Mouse (Mus musculus) liver, embryonic 13.5 days (tissue): ENCODE measurements around the gene Ldhd. TPM values are rescaled to one million over a fixed set of nuclear protein-coding genes. Genes with fewer than 3 reads are reported as not detected.

Experiments used
- ATAC-seq: fragments of 200-750 bp; cut with Nextera tagmentation; 2 replicates; pipeline ENCODE4 v1.8.0; 2017; ENCODE audit warnings: low read depth, mild to moderate bottlenecking, moderate number of reproducible peaks, moderate library complexity
- DNase-seq: peaks from one replicate; pipeline ENCODE4 v3.0.0; 2022
- H3K27ac ChIP-seq: fragments of 300-500 bp; sonication (generic); 2 replicates; pipeline ENCODE4 v1.5.1; 2015; ENCODE audit warnings: moderate library complexity, mild to moderate bottlenecking, inconsistent platforms
- H3K27me3 ChIP-seq: fragments of 300-500 bp; sonication (generic); 2 replicates; pipeline ENCODE4 v1.6.1; 2015; ENCODE audit warnings: mild to moderate bottlenecking, inconsistent platforms
- H3K36me3 ChIP-seq: fragments of 300-500 bp; sonication (generic); 2 replicates; pipeline ENCODE4 v1.6.1; 2015; ENCODE audit warnings: mild to moderate bottlenecking, inconsistent platforms
- H3K4me1 ChIP-seq: fragments of 300-500 bp; sonication (generic); replicated peaks from 2 replicates; pipeline ENCODE4 v1.6.1; 2015; ENCODE audit warnings: inconsistent platforms
- H3K4me2 ChIP-seq: fragments of 300-500 bp; sonication (generic); 2 replicates; pipeline ENCODE4 v1.6.1; 2015; ENCODE audit warnings: inconsistent platforms, mild to moderate bottlenecking, moderate library complexity
- H3K4me3 ChIP-seq: fragments of 300-500 bp; sonication (generic); replicated peaks from 2 replicates; pipeline ENCODE4 v1.5.1; 2015; ENCODE audit warnings: mild to moderate bottlenecking, inconsistent platforms
- H3K9ac ChIP-seq: fragments of 300-500 bp; sonication (generic); 2 replicates; pipeline ENCODE4 v1.6.1; 2015; ENCODE audit warnings: mild to moderate bottlenecking, inconsistent platforms
- H3K9me3 ChIP-seq: fragments of 300-500 bp; sonication (generic); replicated peaks from 2 replicates; pipeline ENCODE4 v1.6.1; 2016; ENCODE audit warnings: inconsistent platforms
- WGBS: fragments of 180-500 bp; shearing (Covaris S2); methylation state at CpG from one replicate; pipeline ENCODE4 v1.1.7; 2015; ENCODE audit not compliant: insufficient replicate concordance; 5-methylcytosine and 5-hydroxymethylcytosine counted together
- polyA plus RNA-seq: library from polyadenylated mRNA; unstranded; fragments of >200 nt; fragmentation: Nextera tagmentation; extraction: Ambion mirVana; gene quantifications from 2 replicates; pipeline ENCODE4 v1.2.1, GENCODE M21; 2015

Gene Ldhd
- polyA plus RNA-seq, 1 experiment from 2014 or later = 0.10 TPM

DNA sequence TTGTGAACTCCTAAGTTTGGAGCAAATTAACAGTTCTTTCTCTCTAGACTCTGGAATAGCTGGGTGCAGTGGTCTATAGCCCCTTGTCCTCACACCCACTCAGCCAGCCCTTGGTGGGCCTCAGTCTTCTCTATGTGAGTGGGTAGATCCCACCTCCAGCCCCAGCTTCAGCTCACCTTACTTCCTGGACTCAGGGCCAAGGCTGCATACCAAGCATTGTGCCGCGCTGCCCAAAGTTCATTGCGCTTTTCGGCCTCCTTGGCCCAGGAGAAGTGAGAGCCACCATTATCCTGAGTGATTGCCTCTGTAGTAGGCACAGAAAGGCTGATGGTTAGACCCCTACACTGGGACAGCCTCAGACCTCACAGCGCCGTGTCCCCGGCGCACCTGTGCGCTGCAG is 2.3 kb downstream of the Ldhd start:
- Histone ChIP-seq H3K4me1 (peaks cover 19% of the 10 kb centered on the region), H3K4me2 (no peak overlapping the region), H3K27ac (no peak overlapping the region), H3K9me3 (no peaks in the 10 kb centered on the region), H3K4me3 (no peak overlapping the region), H3K36me3 (no peaks in the 10 kb centered on the region), H3K9ac (no peak overlapping the region), H3K27me3 (no peaks in the 10 kb centered on the region)
- ATAC-seq = no peak
- DNase-seq = no peak
- WGBS = 88% methylated on average over 9 of the region's 9 CpGs

DNA sequence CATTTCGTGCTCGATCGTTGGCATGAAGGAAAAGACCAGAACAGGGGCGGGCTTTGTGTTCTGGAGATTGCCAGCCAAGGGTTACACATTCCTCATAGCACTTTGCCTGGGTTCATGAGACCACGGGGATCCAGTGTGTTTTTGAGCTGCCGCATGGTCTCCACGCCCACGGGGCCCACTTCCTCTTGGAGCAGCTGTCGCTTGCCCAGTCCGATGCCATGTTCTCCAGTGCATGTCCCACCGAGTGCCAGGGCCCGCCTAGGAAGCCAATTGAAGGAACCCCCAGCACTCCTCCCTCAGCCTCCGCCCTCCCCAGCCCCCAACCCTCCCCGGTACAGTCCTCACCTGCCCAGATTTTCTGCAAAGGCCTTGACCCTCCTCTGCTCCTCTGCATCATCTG is 3.2 kb downstream of the Ldhd start:
- Histone ChIP-seq H3K4me2 (no peak overlapping the region), H3K27me3 (no peaks in the 10 kb centered on the region), H3K9me3 (no peaks in the 10 kb centered on the region), H3K27ac (no peak overlapping the region), H3K4me1 (peaks cover 19% of the 10 kb centered on the region), H3K9ac (no peak overlapping the region), H3K4me3 (no peak overlapping the region), H3K36me3 (peaks cover 1% of the 10 kb centered on the region; the same call in 1 of the 2 replicates)
- 72% methylated on average over 14 of the region's 14 CpGs for WGBS
- ATAC-seq = no peak
- DNase-seq = no peak

GRCm38 (mm10) chr8:111626528-111626820 is 3.7 kb downstream of the Ldhd start:
- no peaks in the 10 kb centered on the region for H3K27me3 ChIP-seq
- no peak overlapping the region for H3K9ac ChIP-seq
- 69% methylated on average over 8 of the region's 8 CpGs for WGBS
- peaks cover 19% of the 10 kb centered on the region for H3K4me1 ChIP-seq
- no peak for ATAC-seq
- no peak overlapping the region for H3K4me3 ChIP-seq
- H3K9me3 ChIP-seq = no peaks in the 10 kb centered on the region
- peaks cover 6% of the 10 kb centered on the region; the same call in 1 of the 2 replicates for H3K36me3 ChIP-seq
- no peak overlapping the region for H3K4me2 ChIP-seq
- DNase-seq = no peak
- H3K27ac ChIP-seq = no peak overlapping the region

GRCm38 (mm10) chr8:111625694-111626527 is 4.3 kb downstream of the Ldhd start:
- Histone ChIP-seq H3K36me3 (peaks cover 7% of the 10 kb centered on the region; the same call in 1 of the 2 replicates), H3K4me3 (no peak overlapping the region), H3K4me1 (peaks cover 19% of the 10 kb centered on the region), H3K27me3 (no peaks in the 10 kb centered on the region), H3K9me3 (no peaks in the 10 kb centered on the region), H3K27ac (no peak overlapping the region), H3K4me2 (no peak overlapping the region), H3K9ac (no peak overlapping the region)
- DNase-seq (peak; percentile 62), ATAC-seq (0 out of 2 replicates have a peak, but pooled peaks have one; percentile 25)
- WGBS = 31% methylated on average over 6 of the region's 6 CpGs

- H3K4me2 ChIP-seq = no peak overlapping the region
- no peak for DNase-seq
- WGBS = 79% methylated on average over 10 of the region's 10 CpGs
Observed at GRCm38 (mm10) chr8:111624853-111625221, 5.3 kb downstream of the Ldhd start.

GRCm38 (mm10) chr8:111624081-111624852 is 5.9 kb downstream of the Ldhd start:
- ATAC-seq (no peak), DNase-seq (no peak)
- Histone ChIP-seq H3K9me3 (no peaks in the 10 kb centered on the region), H3K27me3 (no peaks in the 10 kb centered on the region), H3K4me2 (no peak overlapping the region), H3K36me3 (peaks cover 7% of the 10 kb centered on the region; the same call in 1 of the 2 replicates), H3K4me1 (peaks cover 11% of the 10 kb centered on the region), H3K4me3 (no peak overlapping the region), H3K9ac (0 out of 2 replicates have a peak overlapping the region, but pooled peaks have one; percentile 13), H3K27ac (0 out of 2 replicates have a peak overlapping the region, but pooled peaks have one; percentile 19)
- WGBS = 63% methylated on average over 12 of the region's 12 CpGs

More at GRCm38 (mm10) chr8:111624853-111625221, 5.3 kb downstream of the Ldhd start:
- Histone ChIP-seq H3K36me3 (peaks cover 7% of the 10 kb centered on the region; the same call in 1 of the 2 replicates), H3K27ac (no peak overlapping the region), H3K4me1 (peaks cover 11% of the 10 kb centered on the region), H3K9ac (no peak overlapping the region), H3K4me3 (no peak overlapping the region), H3K9me3 (no peaks in the 10 kb centered on the region), H3K27me3 (no peaks in the 10 kb centered on the region)
- ATAC-seq = no peak

DNA sequence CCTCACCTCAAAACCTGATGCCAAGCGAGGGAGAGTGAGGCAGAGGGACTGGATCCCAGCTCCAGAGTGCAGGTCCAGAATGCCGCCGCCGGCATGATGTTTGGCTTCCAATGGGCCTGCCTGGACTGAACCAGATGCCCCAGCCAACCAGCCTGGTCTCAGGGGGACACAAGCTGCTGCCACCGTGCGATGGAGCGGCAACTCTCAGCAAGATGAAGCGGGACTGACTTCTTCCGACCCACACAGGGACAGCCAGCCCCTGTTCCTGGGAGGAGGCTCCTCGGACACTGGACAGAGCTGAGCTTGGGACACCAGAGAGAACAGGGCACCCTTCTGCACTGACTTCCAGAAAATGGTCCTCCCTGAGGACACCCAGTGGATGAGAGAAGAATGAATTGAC is 7.6 kb downstream of the Ldhd start:
- Histone ChIP-seq H3K27ac (no peak overlapping the region), H3K27me3 (no peaks in the 10 kb centered on the region), H3K9ac (no peak overlapping the region), H3K36me3 (peaks cover 7% of the 10 kb centered on the region; the same call in 1 of the 2 replicates), H3K4me1 (peaks cover 16% of the 10 kb centered on the region), H3K9me3 (no peaks in the 10 kb centered on the region), H3K4me3 (no peak overlapping the region), H3K4me2 (no peak overlapping the region)
- 88% methylated on average over 10 of the region's 10 CpGs for WGBS
- no peak for ATAC-seq
- DNase-seq = no peak

- peaks cover 16% of the 10 kb centered on the region for H3K4me1 ChIP-seq
- H3K27me3 ChIP-seq = no peaks in the 10 kb centered on the region
- H3K9ac ChIP-seq = no peak overlapping the region
- ATAC-seq (no peak), DNase-seq (no peak)
- no peaks in the 10 kb centered on the region for H3K9me3 ChIP-seq
- H3K27ac ChIP-seq = no peak overlapping the region
- 57% methylated on average over 3 of the region's 3 CpGs for WGBS
- peaks cover 7% of the 10 kb centered on the region; the same call in 1 of the 2 replicates for H3K36me3 ChIP-seq
- H3K4me2 ChIP-seq = no peak overlapping the region
- H3K4me3 ChIP-seq = no peak overlapping the region
Observed at GRCm38 (mm10) chr8:111622104-111622503, 8.1 kb downstream of the Ldhd start.

DNA sequence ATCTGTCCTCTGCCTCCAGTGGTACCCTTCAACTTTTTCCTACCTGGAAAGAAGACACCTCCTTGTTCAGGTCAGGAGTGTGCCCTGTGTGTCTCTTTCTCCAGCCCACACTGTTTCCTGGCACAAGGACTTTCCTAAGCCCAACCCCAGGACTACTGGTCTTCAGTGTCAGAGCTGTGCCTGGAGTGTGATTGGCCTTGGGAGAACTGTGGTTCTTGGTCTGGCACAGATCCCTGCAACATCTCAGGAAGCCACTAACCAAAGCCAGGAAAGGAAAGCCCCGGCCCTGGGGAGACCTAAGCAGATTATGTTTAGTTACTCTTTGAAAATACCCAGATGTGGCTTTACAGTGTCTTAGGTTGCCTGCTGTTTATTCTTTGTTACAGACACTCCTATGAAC is 10.2 kb downstream of the Ldhd start:
- Histone ChIP-seq H3K27ac (no peak overlapping the region), H3K9me3 (no peaks in the 10 kb centered on the region), H3K36me3 (peaks cover 7% of the 10 kb centered on the region; the same call in 1 of the 2 replicates), H3K4me1 (peaks cover 16% of the 10 kb centered on the region), H3K9ac (no peak overlapping the region), H3K4me3 (no peak overlapping the region), H3K4me2 (no peak overlapping the region), H3K27me3 (no peaks in the 10 kb centered on the region)
- WGBS = 39% methylated on average over 1 of the region's 1 CpGs
- DNase-seq (no peak), ATAC-seq (no peak)

GRCm38 (mm10) chr8:111618273-111618672 is 11.9 kb downstream of the Ldhd start:
- DNase-seq (no peak), ATAC-seq (no peak)
- H3K4me1 ChIP-seq = 0 out of 2 replicates have a peak, but pooled peaks cover 8% of the 10 kb centered on the region
- no peaks in the 10 kb centered on the region for H3K9me3 ChIP-seq
- H3K9ac ChIP-seq = no peak overlapping the region
- 86% methylated on average over 4 of the region's 4 CpGs for WGBS
- H3K27ac ChIP-seq = no peak overlapping the region
- peaks cover 7% of the 10 kb centered on the region; the same call in 1 of the 2 replicates for H3K36me3 ChIP-seq
- no peaks in the 10 kb centered on the region for H3K27me3 ChIP-seq
- no peak overlapping the region for H3K4me2 ChIP-seq
- no peak overlapping the region for H3K4me3 ChIP-seq

DNA sequence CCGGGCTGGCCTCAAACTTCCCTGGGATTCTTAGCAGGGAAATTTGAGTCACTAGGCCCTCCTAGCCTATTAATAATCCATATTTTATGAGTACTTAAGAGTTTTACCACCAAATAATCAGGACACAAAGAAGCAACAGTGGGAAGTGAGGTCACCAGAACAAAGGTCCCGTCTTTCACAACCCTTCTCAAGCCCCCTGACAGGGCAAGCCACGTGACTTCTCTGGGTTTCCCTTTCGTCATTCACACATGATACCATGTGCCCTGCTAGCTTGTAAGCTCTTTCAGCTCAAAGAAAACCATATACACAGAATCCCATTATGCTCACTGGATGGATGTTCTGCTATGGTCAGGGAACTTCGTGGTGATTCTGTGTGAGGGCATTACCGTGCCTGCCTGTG is 12.4 kb downstream of the Ldhd start:
- 59% methylated on average over 6 of the region's 6 CpGs for WGBS
- no peak overlapping the region for H3K4me3 ChIP-seq

More for the DNA sequence above, 12.4 kb downstream of the Ldhd start:
- no peaks in the 10 kb centered on the region for H3K9me3 ChIP-seq
- peaks cover 7% of the 10 kb centered on the region; the same call in 1 of the 2 replicates for H3K36me3 ChIP-seq
- no peaks in the 10 kb centered on the region for H3K27me3 ChIP-seq
- H3K9ac ChIP-seq = no peak overlapping the region
- H3K4me2 ChIP-seq = no peak overlapping the region
- H3K4me1 ChIP-seq = 0 out of 2 replicates have a peak, but pooled peaks cover 8% of the 10 kb centered on the region
- ATAC-seq (no peak), DNase-seq (no peak)
- no peak overlapping the region for H3K27ac ChIP-seq
